Mouse (Mus musculus) kidney, adult 18-20 months (tissue): ENCODE data around the gene Kdm2b.
A peak's percentile ranks its signal among the peaks of the same experiment; 100 is the strongest.

Experiments used
- DNase-seq: peaks from one replicate; pipeline ENCODE4 v3.0.0; 2021

The Kdm2b gene

DNA sequence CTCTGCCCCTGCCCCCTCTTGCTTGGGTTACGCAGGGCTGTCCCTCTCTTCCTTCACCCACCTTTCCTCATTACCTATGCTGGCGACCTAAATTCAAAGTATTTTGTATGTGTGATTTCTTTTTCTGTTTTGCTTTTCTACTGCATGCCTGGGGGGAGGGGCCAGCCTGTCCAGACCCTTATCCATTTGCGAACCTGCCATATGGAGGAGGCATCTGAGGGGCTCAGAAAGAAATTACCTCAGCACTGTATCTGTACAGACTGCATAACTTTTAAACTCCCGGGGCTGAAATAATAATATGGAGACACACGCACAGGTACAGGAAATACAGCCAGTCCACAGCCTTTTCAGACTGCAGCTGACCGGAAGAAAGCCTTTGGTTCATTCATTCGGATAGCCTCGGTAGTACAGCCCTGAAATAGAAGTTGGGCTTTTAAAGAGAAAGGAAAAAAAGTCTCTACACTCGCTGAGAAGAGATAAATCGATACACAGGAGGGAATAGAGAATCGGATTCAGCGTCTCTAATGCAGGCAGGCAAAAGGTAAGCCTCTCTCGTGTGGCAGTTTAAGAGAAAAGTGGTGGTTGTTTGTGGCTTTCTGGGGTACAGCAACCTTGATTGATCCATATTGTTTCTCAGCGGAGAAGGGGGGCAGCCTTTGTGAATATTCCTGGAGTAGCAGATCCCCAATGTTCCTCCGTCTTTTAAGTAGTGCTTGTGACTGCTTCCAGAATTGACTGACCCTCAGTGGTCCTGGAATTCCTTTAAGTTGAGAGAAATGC lies at the start of gene Kdm2b:
Kdm2b (minus strand) TSS at position 273 of the 780 bp plus-strand sequence.
- DNase-seq = peak; percentile 31

DNA sequence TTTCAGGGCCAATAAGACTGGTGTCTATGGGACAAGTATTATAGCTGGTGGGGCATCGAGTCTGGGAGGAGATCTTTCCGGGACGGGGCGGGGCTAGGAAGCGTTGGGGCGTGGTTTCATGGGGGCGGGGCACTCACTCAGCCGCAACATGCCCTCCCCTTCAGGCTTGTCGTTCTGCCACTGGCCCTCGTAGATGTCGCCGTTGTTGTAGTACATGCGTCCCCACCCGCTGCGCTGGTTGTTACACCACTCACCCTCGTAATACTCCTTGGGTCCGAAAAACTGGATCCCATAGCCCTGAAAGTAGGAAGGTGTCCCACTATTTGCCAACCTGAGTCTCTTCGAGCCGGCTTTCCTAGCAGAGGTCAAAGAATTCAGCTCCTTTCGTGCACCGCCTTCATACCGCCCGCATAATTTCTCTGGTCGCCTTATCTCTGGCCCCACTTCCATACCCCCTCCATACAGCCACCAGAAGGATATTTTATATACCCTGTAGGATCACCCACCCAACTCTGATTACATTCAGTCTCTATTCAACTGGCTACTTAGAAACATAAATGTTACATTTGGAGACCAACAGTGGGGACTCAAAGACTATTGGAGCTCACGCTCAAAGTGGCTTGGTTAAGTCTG lies 49.6 kb upstream of the Kdm2b start:
- peak; percentile 85 for DNase-seq

DNA sequence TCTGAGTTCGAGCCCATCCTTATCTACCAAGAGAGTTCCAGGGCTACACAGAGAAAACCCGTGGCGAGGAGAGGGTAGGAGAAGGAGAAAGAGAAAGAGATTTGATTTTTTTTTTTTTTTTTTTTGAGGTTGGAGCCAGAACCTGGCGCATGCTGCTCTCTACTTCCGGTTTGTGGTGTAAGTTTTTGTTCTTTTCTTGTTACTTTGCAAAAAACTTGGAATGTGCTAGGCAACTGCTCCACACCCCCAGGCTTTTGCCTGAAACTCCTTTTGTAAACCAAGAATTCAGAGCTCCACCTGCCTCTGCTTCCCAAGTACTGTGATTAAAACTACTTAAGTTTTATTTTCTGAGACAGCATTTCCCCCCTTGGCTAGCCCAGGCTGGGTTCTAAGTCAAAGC lies 48.5 kb upstream of the Kdm2b start:
- no peak for DNase-seq

GRCm38 (mm10) chr5:123035564-123035963 lies 45.9 kb upstream of the Kdm2b start:
- DNase-seq = peak; percentile 81

DNA sequence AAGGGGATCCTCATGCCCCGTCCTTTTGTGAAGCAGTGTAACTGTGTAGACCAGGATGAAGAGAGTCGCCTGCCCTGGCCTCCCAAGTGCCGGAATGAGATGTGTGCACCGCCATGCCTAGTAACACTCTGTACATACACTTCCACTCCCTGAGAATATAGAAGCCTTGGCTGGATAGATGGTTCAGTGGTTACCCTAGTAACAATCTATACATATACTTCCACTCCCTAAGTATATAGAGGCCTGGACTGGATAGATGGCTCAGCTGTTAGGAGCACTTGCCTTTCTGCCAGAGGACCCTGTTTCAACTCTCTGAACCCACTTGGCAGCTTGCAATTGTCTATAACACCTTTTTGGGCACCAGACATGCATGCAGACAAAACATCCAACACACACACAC lies 45.5 kb upstream of the Kdm2b start:
- no peak for DNase-seq

GRCm38 (mm10) chr5:123033646-123034160 lies 44.1 kb upstream of the Kdm2b start:
- DNase-seq = no peak

GRCm38 (mm10) chr5:123031312-123031711 lies 41.7 kb upstream of the Kdm2b start:
- DNase-seq = no peak

DNA sequence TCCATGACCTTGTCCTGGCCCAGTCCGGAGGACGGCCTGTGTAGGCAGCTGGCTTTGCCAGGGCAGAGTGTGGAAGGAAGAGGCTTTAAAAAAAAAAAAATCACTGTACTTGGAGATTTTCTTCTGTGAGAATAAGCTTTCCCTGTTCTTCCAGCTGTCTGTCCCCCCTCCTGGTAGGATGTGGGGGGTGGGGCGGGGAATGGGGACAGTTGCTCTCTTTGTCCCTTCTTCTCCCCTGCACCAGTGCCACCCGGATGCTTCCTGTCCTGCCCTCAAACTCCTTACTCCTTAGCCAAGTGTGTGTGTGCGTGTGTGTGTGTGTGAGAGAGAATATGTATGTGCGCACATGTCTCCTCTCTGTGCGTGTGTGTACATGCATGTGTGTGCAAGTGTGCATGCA lies 40.1 kb upstream of the Kdm2b start:
- no peak for DNase-seq

DNA sequence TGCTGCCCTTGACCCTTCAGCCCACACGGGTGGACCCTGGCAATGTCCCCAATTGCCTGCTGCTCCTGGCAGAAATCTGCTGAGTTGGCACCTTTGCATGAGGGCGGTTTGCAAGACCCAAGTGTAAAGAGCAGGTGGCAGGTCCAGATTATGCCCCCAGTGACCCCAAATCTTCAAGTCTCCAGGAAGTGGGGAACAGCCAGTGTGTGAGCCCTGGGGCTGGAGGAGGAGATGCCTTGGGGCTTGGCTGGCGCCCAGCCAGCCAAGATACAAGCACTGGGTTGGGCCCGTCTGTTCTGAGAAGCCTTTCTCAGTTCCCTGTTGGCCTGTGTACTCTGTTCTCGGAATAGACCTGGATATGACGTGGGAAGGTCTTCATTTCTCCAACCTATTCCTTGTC lies 37.8 kb upstream of the Kdm2b start:
- DNase-seq = peak; percentile 49

- DNase-seq = peak; percentile 55
These were observed 36.8 kb upstream of the Kdm2b start for GRCm38 (mm10) chr5:123026414-123026813.

DNA sequence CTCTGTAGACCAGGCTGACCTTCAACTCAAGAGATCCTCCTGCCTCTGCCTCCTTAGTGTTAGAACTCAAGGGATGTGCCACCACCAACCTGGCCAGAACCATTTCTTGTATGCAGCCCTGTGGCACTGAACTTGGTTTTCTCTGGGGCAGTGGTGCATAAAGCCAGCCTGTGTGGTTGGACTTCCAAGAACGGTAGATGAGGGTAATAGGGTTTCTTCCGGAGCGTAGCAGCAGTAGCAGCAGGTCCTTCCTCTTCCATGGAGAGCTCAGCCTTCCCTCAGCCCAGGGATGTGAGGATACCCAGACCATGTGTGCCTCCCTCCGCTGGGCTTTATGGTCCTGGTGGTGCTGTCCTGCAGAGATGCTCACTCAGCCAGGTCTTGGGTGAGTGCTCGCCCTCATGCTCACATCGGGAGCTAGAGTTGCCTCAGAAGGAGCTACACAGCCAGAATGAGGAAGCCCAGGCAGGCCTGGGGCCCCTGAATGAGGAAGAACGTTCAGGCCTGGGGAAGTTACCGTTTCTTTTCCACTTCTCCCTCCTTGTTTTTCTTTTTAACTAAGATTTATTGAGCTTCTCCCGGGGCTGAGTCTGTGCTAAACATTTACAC lies 35.4 kb upstream of the Kdm2b start:
- DNase-seq = peak; percentile 31

- DNase-seq = no peak
These were observed 34.7 kb upstream of the Kdm2b start for GRCm38 (mm10) chr5:123024312-123024711.

GRCm38 (mm10) chr5:123023049-123023448 lies 33.4 kb upstream of the Kdm2b start:
- no peak for DNase-seq

- DNase-seq = no peak
These were observed 31.8 kb upstream of the Kdm2b start for GRCm38 (mm10) chr5:123021438-123021837.

GRCm38 (mm10) chr5:123020426-123020825 lies 30.8 kb upstream of the Kdm2b start:
- no peak for DNase-seq

DNA sequence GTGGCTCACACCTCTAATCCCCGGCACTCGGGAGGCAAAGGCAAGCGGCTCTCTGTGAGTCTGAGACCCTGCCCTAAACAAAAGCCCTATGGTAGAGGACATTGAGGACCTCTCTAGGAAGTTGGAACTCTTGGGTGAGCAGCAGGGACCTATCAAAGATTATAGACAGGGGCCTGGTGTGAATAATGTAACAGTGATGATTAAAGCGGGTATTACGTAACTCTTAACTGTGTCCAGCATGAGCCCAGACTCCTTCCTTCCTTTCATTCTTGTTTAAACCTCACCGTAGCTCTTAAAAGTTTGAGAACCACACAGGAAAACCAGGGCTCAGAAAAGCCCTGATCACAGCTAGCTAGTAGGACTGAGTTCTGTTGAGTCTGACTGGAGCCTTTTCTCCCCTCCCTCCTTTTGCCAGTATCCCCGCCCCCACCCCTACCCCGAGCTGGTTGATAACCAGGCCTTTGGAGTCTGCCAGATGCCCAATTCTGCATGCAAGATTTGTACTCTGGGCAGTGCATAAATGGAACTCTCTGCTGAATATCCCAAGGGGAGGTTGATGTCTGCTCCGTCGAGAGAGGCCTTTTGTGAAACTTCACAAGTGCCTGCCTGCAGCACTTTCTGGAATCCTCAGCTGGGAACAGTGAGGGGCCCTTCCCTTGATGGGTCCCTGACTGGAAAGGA lies 29.9 kb upstream of the Kdm2b start:
- no peak for DNase-seq

DNA sequence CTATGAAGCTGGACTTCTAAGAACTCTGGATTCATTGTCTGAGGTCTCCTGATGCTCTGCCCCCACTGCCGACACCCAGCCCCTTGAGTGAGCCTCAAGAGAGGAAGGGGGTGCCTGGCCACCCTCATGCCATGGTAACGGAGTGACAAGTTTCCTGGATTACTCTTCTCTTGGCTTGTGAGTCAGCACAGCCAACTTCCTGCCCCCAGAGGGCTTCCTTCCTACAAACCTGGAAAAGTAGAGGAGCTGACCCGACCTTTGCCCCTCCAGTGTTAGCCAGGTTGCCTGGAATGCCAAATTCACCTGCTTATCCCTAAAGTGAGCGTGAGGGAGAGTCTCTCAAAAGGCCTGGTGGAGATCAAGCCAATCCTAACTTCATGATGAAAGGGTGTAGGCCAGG lies 27.9 kb upstream of the Kdm2b start:
- peak; percentile 43 for DNase-seq

DNA sequence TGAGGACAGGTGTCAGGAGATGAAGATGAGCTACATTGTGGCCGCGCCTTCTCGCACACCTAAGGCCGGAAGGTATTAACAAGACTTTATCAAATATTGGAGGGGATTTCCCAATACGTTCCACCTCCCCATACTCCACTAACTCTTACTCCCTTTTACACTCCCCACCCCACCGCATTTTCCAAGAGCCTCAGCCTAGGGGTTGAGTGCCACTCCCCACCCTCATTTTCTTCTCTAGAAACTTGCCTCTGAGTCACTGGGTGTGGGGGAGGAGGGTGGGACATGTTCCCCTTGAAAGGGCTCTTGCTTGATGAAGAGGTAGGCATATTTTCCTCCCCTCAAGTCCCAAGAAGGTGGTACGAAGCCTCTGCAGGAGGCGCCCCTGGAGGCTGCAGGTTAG lies 26.3 kb upstream of the Kdm2b start:
- DNase-seq = no peak

DNA sequence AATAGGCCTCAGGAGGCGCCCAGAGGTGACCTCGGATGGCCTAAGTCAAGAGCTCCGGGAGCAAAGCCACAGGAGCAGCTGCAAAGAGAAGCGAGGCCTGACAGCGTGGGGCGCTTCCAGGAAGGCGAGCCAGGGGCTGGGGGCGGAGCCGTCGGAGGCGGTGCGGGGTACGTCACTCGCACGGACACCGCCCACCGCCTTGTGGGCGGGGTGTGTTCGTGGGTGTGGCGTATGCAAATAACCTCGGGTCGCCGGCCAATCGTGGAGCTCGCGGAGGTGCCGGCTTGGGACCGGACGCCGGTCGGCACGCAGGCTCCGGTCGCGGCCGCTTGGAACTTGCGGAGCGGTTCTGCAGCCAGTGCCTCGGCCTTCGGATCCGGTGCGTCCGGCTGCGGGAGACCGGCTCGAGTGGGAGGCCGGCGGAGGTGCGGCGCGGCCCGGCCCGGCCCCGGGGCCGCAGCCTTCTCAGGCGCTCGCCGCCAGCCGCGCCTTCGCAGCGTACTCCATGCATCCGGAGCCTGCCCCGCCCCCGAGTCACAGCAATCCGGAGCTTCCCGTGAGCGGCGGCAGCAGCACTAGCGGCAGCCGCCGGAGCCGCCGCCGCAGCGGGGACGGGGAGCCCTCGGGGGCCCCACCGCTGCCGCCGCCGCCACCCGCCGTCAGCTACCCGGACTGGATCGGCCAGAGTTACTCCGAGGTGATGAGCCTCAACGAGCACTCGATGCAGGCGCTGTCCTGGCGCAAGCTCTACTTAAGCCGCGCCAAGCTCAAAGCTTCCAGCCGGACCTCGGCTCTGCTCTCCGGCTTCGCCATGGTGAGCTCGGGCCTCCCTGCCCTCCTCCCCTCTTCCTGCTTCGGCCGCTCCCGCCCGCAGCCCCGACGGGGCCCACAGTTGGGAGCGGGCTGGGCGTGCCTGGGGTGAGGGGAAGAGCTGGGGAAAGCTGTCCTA lies 25.4 kb upstream of the Kdm2b start, which contains the start of gene Orai1:
Orai1 (plus strand) TSS at position 322 of the 949 bp plus-strand sequence.
- DNase-seq = peak; percentile 100

- peak; percentile 65 for DNase-seq
These were observed 24.1 kb upstream of the Kdm2b start for GRCm38 (mm10) chr5:123013599-123014315.

DNA sequence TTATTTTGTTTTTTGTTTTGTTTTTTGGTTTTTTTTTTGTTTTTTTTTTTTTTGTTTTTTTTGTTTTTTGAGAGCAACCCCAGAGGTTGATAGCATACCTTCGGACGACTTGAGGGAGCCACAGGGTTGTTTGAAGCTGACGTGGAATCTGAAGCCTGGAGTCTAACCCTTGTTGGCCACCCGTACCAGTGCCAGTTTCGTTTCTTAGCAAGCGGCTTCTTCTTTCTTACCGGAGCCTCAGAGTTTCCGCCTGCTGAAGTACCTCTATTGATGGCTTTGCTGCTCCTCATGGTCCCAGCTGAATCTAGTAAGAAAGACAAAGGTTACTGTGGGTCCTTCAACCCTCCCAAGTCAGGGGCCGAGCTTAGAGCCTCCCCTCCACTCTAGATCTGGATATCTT lies 22.1 kb upstream of the Kdm2b start:
- no peak for DNase-seq
